Comparison of ENCODE assay signal across 8 mouse cellular contexts in genomic region chr1:155084839-155085238, GRCm38 (mm10). TPM values are rescaled to one million over a fixed set of nuclear protein-coding genes. Genes with fewer than 3 reads are reported as not detected.
A peak's percentile ranks its signal among the peaks of the same experiment; 100 is the strongest.
DNase-seq lines count a peak whose midpoint lies in the region; ATAC-seq and TF ChIP-seq lines count a peak whose summit lies in the region.

No protein-coding gene starts in this region.

- H3K4me3 ChIP-seq in layer of hippocampus, adult 2 months: no peak overlapping the region

- TF ChIP-seq CTCF in layer of hippocampus, adult 2 months (conservative IDR thresholded peaks at IDR 0.05): no peak
- TF ChIP-seq CTCF in brain, embryonic 14.5 days (IDR thresholded peaks at IDR 0.05; ENCODE audit: borderline replicate concordance, extremely low read depth, insufficient read depth, insufficient read length): no peak

- 0 out of 2 replicates have a peak overlapping the region, but pooled peaks have one; percentile 7 for H3K27ac ChIP-seq in layer of hippocampus, adult 2 months

- ATAC-seq in cerebellum, adult (ENCODE audit: insufficient number of reproducible peaks, low FRiP score, low TSS enrichment): no peak
- no peak for ATAC-seq in erythroid progenitor cell, adult 5-6 weeks (replicated peaks; ENCODE audit: low FRiP score, poor library complexity, severe bottlenecking)

- 19% methylated on average over 8 of the region's 8 CpGs for WGBS in large intestine, adult 2 months

- peak; percentile 39 for DNase-seq in cerebellum, adult 9-11 months
- no peak for DNase-seq in layer of hippocampus, adult 2 months (ENCODE audit: low spot score in 2 of 2)
- DNase-seq in layer of hippocampus, adult 8-10 months (ENCODE audit: low spot score in 2 of 2): no peak
- DNase-seq in brain, embryonic 14.5 days (ENCODE audit: low read depth): peak; percentile 41
- peak; percentile 85 for DNase-seq in large intestine, adult 2 months (ENCODE audit: low read depth, low spot score)
- no peak for DNase-seq in ovary, postnatal 36 days (ENCODE audit: low spot score)

- no peak for TF ChIP-seq POLR2A in brain, embryonic 14.5 days (IDR thresholded peaks at IDR 0.05; ENCODE audit: borderline replicate concordance, extremely low read depth, insufficient read depth, insufficient read length, poor library complexity, severe bottlenecking)

RNA-seq across cellular contexts. Expression of gene Ier5, which starts 14.6 kb away (rescaled TPM):
- total RNA-seq in layer of hippocampus, adult 2 months (2021): 10 to 100 TPM; 26.5 to 28.1 TPM
- 10 to 100 TPM; 29.8 to 32.4 (median 31.2) TPM for total RNA-seq in layer of hippocampus, adult 8-10 months (2022)
- 34.8 and 52.4 TPM in 2 replicates for polyA plus RNA-seq in brain, embryonic 14.5 days (2012; rRNA removed)
- polyA plus RNA-seq in large intestine, adult 2 months (2012; rRNA removed): 25.3 and 39.5 TPM in 2 replicates
- 13.7 and 15.9 TPM in 2 replicates for total RNA-seq in erythroid progenitor cell, adult 5-6 weeks (2015; ENCODE audit: low replicate concordance)
- 11.3 and 13.9 TPM in 2 replicates for total RNA-seq in erythroid progenitor cell, adult 5-6 weeks (2017; ENCODE audit: low replicate concordance)

Comparison
In these comparisons a context has a peak if more than half of its experiments do, and no peak if none do; other contexts are left out.
1. DNase-seq: peak in cerebellum, adult 9-11 months (single experiment), brain, embryonic 14.5 days (single experiment) and large intestine, adult 2 months (single experiment); none in layer of hippocampus, adult 2 months (0 of 2), layer of hippocampus, adult 8-10 months (0 of 2) and ovary, postnatal 36 days (single experiment).